Mouse (Mus musculus) embryonic facial prominence, embryonic 10.5 days (tissue): ENCODE measurements around the gene Cd68. TPM values are rescaled to one million over a fixed set of nuclear protein-coding genes. Genes with fewer than 3 reads are reported as not detected.

ENCODE experiments used
- DNase-seq: peaks from one replicate; pipeline ENCODE4 v3.0.0-alpha.2; 2017; ENCODE audit warnings: low spot score
- H3K27ac ChIP-seq: fragments of 300-500 bp; sonication (generic); replicated peaks from 2 replicates; pipeline ENCODE4 v1.5.1; 2016; ENCODE audit warnings: mild to moderate bottlenecking
- H3K27me3 ChIP-seq: fragments of 300-500 bp; sonication (generic); replicated peaks from 2 replicates; pipeline ENCODE4 v1.6.1; 2016; ENCODE audit warnings: low read depth, mild to moderate bottlenecking; ENCODE audit not compliant: poor library complexity, severe bottlenecking
- H3K36me3 ChIP-seq: fragments of 300-500 bp; sonication (generic); replicated peaks from 2 replicates; pipeline ENCODE4 v1.6.1; 2016; ENCODE audit warnings: mild to moderate bottlenecking, moderate library complexity
- H3K4me1 ChIP-seq: fragments of 300-500 bp; sonication (generic); 2 replicates; pipeline ENCODE4 v1.6.1; 2016
- H3K4me3 ChIP-seq: fragments of 300-500 bp; sonication (generic); 2 replicates; pipeline ENCODE4 v1.5.1; 2016; ENCODE audit warnings: mild to moderate bottlenecking, moderate library complexity
- H3K9me3 ChIP-seq: fragments of 300-500 bp; sonication (generic); 2 replicates; pipeline ENCODE4 v1.6.1; 2016; ENCODE audit warnings: mild to moderate bottlenecking
- WGBS: fragments of 180-500 bp; shearing (Covaris S2); methylation state at CpG from one replicate; pipeline ENCODE4 v1.1.7; 2016; 5-methylcytosine and 5-hydroxymethylcytosine counted together
- polyA plus RNA-seq: library from polyadenylated mRNA; unstranded; fragments of >200 nt; fragmentation: Nextera tagmentation; extraction: Ambion mirVana; gene quantifications from 2 replicates; pipeline ENCODE4 v1.2.1, GENCODE M21; 2016

Cd68 gene
- polyA plus RNA-seq, 1 experiment from 2014 or later = 7.3 TPM

DNA sequence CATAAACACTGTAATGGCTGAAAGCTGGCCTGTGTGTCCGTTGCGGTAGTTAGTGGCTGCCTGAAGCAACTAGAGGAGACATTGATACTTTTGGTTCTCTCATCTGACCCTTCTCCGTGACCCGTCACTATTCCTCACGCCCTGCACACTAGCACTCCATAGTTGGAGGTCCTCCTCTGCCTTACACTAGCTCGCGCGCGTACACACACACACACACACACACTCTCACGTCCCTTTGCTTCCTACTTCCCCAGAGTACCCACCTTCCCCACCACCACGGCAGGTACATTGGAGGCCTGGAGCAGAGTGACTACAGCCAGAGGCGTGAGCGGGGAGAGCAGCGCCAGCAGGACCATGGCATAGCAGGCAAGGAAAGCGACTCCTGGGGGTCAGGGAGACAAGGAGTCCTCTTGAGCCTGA, 8.5 kb downstream of the Cd68 start:
- no peaks in the 10 kb centered on the region for H3K9me3 ChIP-seq
- no peak overlapping the region for H3K27ac ChIP-seq
- 0 out of 2 replicates have a peak overlapping the region, but pooled peaks have one; percentile 11 for H3K4me3 ChIP-seq
- peaks cover 54% of the 10 kb centered on the region for H3K4me1 ChIP-seq
- DNase-seq = no peak
- H3K36me3 ChIP-seq = peaks cover 74% of the 10 kb centered on the region
- WGBS = 83% methylated on average over 15 of the region's 15 CpGs
- H3K27me3 ChIP-seq = no peaks in the 10 kb centered on the region

GRCm38 (mm10) chr11:69656617-69657461, 9.1 kb downstream of the Cd68 start:
- H3K4me1 ChIP-seq = peaks cover 50% of the 10 kb centered on the region
- no peaks in the 10 kb centered on the region for H3K9me3 ChIP-seq
- H3K36me3 ChIP-seq = peaks cover 80% of the 10 kb centered on the region
- peak overlapping the region; percentile 55 for H3K27ac ChIP-seq
- H3K4me3 ChIP-seq = peak overlapping the region; percentile 11; the same call in 1 of the 2 replicates
- WGBS = 81% methylated on average over 10 of the region's 10 CpGs
- DNase-seq = peak; percentile 66
- H3K27me3 ChIP-seq = no peaks in the 10 kb centered on the region

- Histone ChIP-seq H3K27ac (0 out of 2 replicates have a peak overlapping the region, but pooled peaks have one; percentile 7), H3K36me3 (peaks cover 88% of the 10 kb centered on the region), H3K4me3 (0 out of 2 replicates have a peak overlapping the region, but pooled peaks have one; percentile 32), H3K9me3 (no peaks in the 10 kb centered on the region), H3K4me1 (peaks cover 42% of the 10 kb centered on the region), H3K27me3 (no peaks in the 10 kb centered on the region)
- DNase-seq = no peak
- 68% methylated on average over 5 of the region's 5 CpGs for WGBS
These were observed 9.9 kb downstream of the Cd68 start for GRCm38 (mm10) chr11:69656065-69656455.

- no peaks in the 10 kb centered on the region for H3K9me3 ChIP-seq
- peak within 1 kb of the TSS; percentile 32 for H3K4me3 ChIP-seq
- H3K36me3 ChIP-seq = peaks cover 94% of the 10 kb centered on the region
- whole genome bisulfite sequencing = 22% methylated on average over 34 of the region's 34 CpGs
- peak; percentile 83 for DNase-seq
- H3K27me3 ChIP-seq = no peaks in the 10 kb centered on the region
- peak within 1 kb of the TSS; percentile 71 for H3K27ac ChIP-seq
- H3K4me1 ChIP-seq = peaks cover 39% of the 10 kb centered on the region
These were observed 10.5 kb downstream of the Cd68 start, which contains the start of gene Sox15 for GRCm38 (mm10) chr11:69655264-69656064. Gene Sox15, plus strand, starts transcription at chr11:69655314.

DNA sequence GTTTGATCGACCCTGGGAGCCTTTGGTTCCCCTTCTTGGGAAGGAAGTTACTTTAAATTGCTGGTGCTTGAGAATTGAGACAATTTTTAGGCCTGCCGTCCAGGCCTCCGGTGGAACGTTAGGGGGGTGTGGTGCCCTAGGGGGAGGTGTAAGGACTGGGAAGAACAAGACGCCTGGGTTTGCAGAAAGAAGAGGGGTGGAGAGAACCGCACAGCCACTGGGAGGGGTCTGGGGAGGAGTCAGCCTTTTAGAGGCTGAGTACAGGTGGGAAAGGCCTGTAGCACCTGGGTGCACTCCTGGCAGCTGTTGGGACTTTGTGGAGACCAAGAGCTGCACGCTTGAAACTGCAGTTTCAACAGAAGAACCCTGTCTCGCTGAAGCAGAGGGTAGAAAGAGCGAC, 11.2 kb downstream of the Cd68 start:
- Histone ChIP-seq H3K9me3 (no peaks in the 10 kb centered on the region), H3K36me3 (peaks cover 94% of the 10 kb centered on the region)

GRCm38 (mm10) chr11:69653399-69653798, 12.6 kb downstream of the Cd68 start:
- Histone ChIP-seq H3K4me1 (peaks cover 39% of the 10 kb centered on the region), H3K9me3 (no peaks in the 10 kb centered on the region), H3K27me3 (no peaks in the 10 kb centered on the region), H3K36me3 (peaks cover 94% of the 10 kb centered on the region), H3K4me3 (no peak overlapping the region), H3K27ac (no peak overlapping the region)
- 73% methylated on average over 5 of the region's 5 CpGs for WGBS
- DNase-seq = no peak

More for the DNA sequence above, 11.2 kb downstream of the Cd68 start:
- WGBS = 39% methylated on average over 9 of the region's 9 CpGs
- H3K27me3 ChIP-seq = no peaks in the 10 kb centered on the region
- peak; percentile 29 for DNase-seq
- H3K27ac ChIP-seq = peak overlapping the region; percentile 71; the same call in 1 of the 2 replicates
- H3K4me3 ChIP-seq = peak overlapping the region; percentile 19
- H3K4me1 ChIP-seq = peaks cover 39% of the 10 kb centered on the region

- H3K27me3 ChIP-seq = no peaks in the 10 kb centered on the region
- H3K36me3 ChIP-seq = peaks cover 99% of the 10 kb centered on the region
- no peaks in the 10 kb centered on the region for H3K9me3 ChIP-seq
- no peak overlapping the region for H3K27ac ChIP-seq
- no peak overlapping the region for H3K4me3 ChIP-seq
- H3K4me1 ChIP-seq = no peaks in the 10 kb centered on the region
- WGBS = 97% methylated on average over 5 of the region's 5 CpGs
- no peak for DNase-seq
These were observed 20.1 kb downstream of the Cd68 start for GRCm38 (mm10) chr11:69645860-69646259.

DNA sequence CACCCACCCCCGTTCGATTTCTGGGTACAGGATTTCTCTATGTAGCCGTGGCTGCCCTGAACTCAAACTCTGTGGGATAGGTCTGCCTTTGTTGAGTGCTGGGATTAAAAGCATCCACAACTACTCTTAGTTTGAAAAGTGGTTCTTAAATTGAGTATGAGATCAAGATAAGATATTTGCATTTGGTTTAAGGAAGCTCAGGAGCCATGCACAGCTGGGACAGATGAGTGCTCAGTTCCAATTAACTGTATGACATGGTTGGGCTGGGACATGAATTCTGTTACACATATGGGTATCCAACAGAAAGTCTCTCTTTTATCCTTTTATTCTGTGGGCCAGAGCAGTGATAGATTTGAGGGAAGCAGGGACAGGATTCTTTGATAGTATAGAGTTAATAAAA, 30.5 kb downstream of the Cd68 start:
- 94% methylated on average over 3 of the region's 3 CpGs for WGBS
- Histone ChIP-seq H3K27ac (no peak overlapping the region), H3K4me3 (peak overlapping the region; percentile 21; the same call in 1 of the 2 replicates), H3K9me3 (no peaks in the 10 kb centered on the region), H3K27me3 (no peaks in the 10 kb centered on the region), H3K36me3 (peaks cover 62% of the 10 kb centered on the region), H3K4me1 (peaks cover 28% of the 10 kb centered on the region)
- no peak for DNase-seq

DNA sequence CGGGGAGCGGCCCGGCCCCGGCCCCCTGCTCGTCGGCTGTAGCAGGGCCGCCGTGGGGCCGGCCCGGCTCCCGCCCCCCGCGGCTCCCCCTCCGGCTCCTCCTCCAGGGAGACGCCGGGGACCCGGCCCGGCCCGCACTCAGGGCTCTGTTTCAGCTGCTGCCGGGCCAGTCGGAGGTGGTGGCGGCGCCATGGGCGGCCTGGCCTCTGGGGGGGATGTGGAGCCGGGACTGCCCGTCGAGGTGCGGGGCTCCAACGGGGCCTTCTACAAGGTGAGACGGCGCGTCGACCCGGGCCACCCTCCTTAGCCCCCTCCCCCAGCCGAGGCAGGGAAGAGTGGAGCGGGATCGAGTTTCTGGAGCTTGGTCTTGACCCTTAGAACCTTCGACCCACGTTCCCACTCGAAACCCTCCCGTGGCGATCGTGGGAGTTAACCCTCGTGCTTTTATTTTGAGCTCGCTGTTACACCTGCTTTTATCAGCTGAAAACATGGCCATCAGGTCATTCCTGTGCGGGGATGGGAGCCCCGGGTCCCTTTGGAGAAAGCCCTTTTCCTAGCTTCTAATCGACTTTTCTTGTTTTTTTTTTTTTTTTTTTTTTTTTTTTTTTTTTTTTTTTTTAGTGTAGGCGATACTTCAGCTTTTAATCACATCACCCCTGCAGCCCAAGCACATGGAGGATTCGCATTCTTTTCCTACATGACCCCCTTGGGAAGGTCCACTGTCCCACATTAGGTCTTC, 32.7 kb downstream of the Cd68 start:
- WGBS = under 1% methylated on average over 50 of the region's 50 CpGs
- H3K36me3 ChIP-seq = peaks cover 40% of the 10 kb centered on the region
- no peaks in the 10 kb centered on the region for H3K27me3 ChIP-seq
- H3K9me3 ChIP-seq = no peaks in the 10 kb centered on the region
- H3K27ac ChIP-seq = peak overlapping the region; percentile 98
- H3K4me1 ChIP-seq = peaks cover 28% of the 10 kb centered on the region
- no peak for DNase-seq
- H3K4me3 ChIP-seq = peak overlapping the region; percentile 99

DNA sequence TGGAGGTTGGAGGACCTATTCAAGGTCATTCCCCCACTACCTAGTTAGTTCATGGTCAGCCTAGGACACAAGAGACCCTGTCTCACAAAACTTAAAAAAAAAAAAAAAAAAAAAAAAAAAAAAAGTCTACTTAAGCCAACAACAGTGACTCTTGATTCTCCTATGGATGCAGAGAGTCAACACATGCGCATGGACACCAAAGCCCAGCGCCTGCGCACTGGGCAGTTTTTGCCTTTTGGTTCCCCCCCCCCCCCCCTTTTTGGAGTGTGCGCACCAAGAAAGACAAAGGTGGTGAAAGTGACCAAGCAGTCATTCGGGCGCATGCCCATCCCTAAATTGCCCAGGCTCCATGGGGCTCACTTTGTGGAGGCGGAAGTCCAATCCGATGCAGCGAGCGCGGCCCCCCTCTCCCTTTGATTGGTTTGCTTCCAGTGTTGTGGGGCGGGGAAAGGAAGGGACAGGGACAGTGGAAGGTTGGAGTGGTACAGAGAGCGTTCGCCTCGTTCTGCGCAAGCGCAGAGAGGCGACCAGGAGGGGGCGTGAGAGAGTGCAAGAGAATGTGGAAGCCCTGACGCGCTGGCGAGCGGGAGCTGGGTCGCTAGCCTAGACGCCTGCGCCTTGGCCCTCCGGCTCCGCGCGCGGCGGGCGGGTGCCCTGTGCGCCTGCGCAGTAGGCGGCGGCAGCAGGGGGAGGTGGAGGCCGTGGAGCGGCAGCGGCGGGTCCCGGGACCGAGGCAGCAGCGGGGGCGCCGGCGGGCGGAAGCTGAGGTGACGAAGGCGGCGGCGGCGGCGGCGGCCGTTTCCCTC, 33.5 kb downstream of the Cd68 start, which contains the start of gene Fxr2:
Gene Fxr2, plus strand, starts transcription at position 707 of the 806 bp plus-strand sequence.
- Histone ChIP-seq H3K27ac (peak within 1 kb of the TSS; percentile 98), H3K9me3 (no peaks in the 10 kb centered on the region), H3K36me3 (peaks cover 32% of the 10 kb centered on the region), H3K4me1 (peaks cover 28% of the 10 kb centered on the region), H3K4me3 (peak within 1 kb of the TSS; percentile 99), H3K27me3 (no peaks in the 10 kb centered on the region)
- WGBS = under 1% methylated on average over 55 of the region's 56 CpGs
- DNase-seq = peak; percentile 100

GRCm38 (mm10) chr11:69629802-69630201, 36.2 kb downstream of the Cd68 start:
- no peaks in the 10 kb centered on the region for H3K9me3 ChIP-seq
- H3K27ac ChIP-seq = no peak overlapping the region
- H3K4me1 ChIP-seq = peaks cover 19% of the 10 kb centered on the region
- peaks cover 7% of the 10 kb centered on the region for H3K36me3 ChIP-seq
- DNase-seq = no peak
- H3K4me3 ChIP-seq = no peak overlapping the region
- WGBS = 68% methylated on average over 1 of the region's 1 CpGs
- H3K27me3 ChIP-seq = no peaks in the 10 kb centered on the region
